Mouse (Mus musculus): Measurements from ENCODE around the gene Zdhhc18. TPM values are rescaled to one million over a fixed set of nuclear protein-coding genes. Genes with fewer than 3 reads are reported as not detected.

Gene Zdhhc18
- total RNA-seq, 1 experiment from 2014 or later: 10.0 TPM

DNA sequence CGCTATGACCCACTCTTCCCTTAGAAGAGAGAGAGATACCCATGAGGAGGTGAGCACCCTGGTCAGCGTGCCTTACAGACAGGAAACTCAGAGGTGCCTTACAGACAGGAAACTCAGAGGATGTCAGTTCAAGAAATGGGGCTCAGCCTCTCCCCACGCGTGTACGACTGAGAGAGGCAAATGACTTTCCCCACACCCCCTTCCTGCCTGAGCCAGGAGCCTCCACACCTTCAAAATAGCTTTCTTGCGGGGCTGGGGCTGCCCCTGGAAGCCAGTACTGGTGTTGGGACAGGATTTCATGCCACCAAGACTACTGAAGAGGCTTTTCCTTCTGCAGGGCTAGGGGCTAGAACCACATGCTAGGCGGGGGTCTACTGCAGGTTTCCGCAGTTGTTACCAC, 29.3 kb downstream of the Zdhhc18 start:
- no peak for ATAC-seq (replicated peaks in 1 of 2; ENCODE audit: insufficient read depth in 1 of 2, low FRiP score in 2 of 2, low TSS enrichment in 1 of 2, low read depth in 1 of 2, poor library complexity in 2 of 2, severe bottlenecking in 2 of 2)

DNA sequence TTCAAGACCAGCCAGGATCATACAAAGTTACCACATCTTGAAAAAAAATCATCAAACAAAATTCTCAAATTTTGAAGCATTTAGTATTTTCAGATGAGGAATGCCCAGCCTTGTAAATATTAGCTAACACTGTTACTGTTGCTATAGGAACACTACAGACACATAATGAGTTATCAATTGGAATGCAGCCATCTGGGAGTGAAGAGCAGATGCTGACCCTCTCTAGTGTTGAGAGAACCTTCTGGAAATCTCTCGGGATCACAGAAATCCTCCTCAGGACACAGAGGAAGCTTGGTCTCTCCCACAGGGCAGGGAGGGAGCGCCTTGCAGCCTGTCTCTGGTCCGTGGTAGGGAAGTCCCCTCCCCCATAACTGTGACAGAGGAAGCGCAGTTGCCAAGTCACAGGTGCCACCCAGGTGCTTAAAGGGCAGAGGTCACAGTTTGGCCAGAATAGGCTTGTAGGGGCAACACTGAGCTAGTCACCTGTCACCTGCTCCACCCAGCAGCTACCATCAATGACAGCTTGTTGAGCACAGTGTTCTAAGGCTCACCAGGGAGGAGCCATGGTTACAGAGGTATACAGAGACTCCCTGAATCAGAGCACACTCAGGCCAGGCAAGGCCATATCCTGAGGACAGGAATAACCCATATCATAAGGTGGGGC, 30.3 kb downstream of the Zdhhc18 start:
- no peak for ATAC-seq (replicated peaks in 1 of 2; ENCODE audit: insufficient read depth in 1 of 2, low FRiP score in 2 of 2, low TSS enrichment in 1 of 2, low read depth in 1 of 2, poor library complexity in 2 of 2, severe bottlenecking in 2 of 2)

DNA sequence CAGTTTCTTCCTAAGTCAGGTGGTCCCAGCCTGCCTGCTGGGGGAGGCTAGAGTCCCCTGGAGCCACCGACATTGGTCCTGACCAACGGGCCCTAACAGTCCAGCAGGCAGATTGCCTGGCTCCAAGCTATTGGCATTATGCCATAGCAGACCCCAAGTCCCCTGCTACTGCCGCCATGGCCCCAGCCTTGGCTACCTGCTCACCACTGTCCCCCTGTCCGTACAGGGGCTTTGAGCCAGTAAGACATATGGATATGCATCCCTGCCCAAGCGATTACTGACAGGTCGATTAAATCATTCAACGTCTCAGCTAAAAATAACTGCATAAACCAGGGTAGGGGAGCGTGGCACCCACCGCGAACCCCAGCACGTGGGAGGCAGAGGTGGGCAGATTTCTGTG, 32.0 kb downstream of the Zdhhc18 start:
- no peak for ATAC-seq (replicated peaks in 1 of 2; ENCODE audit: insufficient read depth in 1 of 2, low FRiP score in 2 of 2, low TSS enrichment in 1 of 2, low read depth in 1 of 2, poor library complexity in 2 of 2, severe bottlenecking in 2 of 2)

DNA sequence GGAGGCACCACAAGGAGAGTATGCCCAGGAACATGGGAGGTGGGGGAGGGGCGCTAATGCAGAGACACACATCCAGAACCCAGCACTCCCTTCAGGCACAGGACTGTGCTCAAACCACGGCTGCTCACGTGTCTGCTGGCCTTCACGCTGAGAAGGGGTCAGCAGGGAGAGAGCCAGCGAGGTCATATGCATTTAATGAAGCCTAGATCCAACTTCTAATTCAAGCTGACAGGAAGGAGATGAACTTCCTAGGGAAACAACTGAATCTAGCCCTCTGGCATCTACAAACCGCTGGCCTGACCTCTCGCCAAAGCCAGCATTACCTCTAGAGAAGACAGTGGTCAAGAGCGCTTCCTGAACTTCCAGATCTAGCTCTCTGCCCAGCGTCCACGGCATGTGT, 34.5 kb downstream of the Zdhhc18 start:
- no peak for ATAC-seq (replicated peaks in 1 of 2; ENCODE audit: insufficient read depth in 1 of 2, low FRiP score in 2 of 2, low TSS enrichment in 1 of 2, low read depth in 1 of 2, poor library complexity in 2 of 2, severe bottlenecking in 2 of 2)

DNA sequence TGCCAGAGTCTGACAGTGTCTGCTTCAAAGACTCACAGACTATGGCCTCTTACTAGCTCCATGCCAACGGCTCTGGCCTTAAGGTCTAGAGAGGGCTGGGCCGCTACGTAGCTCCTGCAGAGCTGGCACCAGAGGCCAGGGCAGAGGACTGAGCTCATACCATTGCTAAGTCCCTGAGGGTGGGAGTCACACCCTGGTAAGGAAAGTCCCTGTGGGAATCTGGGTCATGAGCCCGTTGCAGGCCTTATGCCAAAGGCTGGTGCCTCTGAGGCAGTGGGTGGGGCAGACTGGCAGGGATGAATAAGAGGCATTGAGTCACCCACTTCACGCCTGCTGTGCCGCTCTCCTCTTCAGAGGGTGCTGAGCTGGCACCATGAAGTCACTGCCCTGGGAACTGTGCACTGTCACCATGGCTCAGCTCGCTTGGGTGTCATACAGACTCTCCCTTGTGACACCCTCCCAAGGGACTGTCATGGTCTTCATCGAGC, 35.6 kb downstream of the Zdhhc18 start:
- no peak for ATAC-seq (replicated peaks in 1 of 2; ENCODE audit: insufficient read depth in 1 of 2, low FRiP score in 2 of 2, low TSS enrichment in 1 of 2, low read depth in 1 of 2, poor library complexity in 2 of 2, severe bottlenecking in 2 of 2)

DNA sequence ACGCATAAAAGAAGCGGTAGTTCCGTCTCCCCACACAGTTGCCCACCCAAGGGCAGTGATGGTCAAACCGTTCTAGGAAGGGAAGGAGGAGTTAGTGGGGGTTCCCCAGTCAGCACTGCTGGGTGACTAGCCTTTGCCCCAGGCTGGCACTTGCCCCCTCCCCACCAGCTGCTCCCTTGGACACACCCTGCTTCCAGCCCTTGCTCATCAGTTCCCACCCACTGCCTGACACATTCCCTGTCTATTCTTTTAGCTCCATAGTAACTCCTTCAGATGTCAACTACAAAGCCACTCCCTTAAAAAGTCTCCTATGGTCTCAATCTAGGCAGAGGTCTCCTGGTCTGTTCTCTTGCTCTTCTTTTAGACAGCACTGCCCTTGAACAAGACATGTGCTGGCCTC, 36.1 kb downstream of the Zdhhc18 start:
- ATAC-seq (replicated peaks in 1 of 2; ENCODE audit: insufficient read depth in 1 of 2, low FRiP score in 2 of 2, low TSS enrichment in 1 of 2, low read depth in 1 of 2, poor library complexity in 2 of 2, severe bottlenecking in 2 of 2): no peak

DNA sequence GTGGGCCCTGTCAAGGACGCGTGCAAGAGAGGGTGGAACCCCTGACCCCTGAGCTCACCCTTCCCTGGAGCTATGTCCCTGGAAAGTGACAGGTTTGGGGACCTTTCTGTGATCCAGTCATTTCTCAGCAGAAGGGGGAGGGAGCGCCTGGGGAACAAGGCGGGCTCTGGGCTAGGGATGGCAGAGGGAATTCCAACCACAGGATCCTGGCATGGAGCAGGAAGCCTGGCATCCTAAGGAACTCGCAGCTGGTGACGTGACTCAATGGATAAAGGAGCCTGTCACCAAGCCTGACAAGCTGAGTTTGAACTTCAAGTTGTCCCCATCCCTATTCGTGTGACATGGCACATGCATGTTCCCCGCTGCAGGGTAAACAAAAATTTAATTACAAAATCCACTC, 36.9 kb downstream of the Zdhhc18 start:
- no peak for ATAC-seq (replicated peaks in 1 of 2; ENCODE audit: insufficient read depth in 1 of 2, low FRiP score in 2 of 2, low TSS enrichment in 1 of 2, low read depth in 1 of 2, poor library complexity in 2 of 2, severe bottlenecking in 2 of 2)

DNA sequence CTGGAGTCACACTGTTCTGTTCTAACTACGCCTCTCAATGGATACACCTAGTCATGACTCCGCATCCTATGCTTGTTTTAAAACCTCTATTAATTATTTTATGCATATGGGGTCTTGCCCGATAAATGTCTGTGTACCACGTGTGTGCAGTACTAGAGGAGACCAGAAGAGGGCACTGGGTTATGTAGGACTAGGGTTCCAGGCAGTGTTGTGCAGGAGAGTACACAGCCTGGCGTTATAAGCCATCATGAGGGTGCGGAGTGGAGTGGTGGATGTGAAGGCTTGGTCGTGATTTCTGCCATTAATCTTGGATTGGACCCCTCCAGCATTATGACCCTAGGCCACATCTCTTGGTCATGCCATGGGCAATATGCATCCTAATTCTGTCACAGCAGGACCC, 37.5 kb downstream of the Zdhhc18 start:
- ATAC-seq (replicated peaks in 1 of 2; ENCODE audit: insufficient read depth in 1 of 2, low FRiP score in 2 of 2, low TSS enrichment in 1 of 2, low read depth in 1 of 2, poor library complexity in 2 of 2, severe bottlenecking in 2 of 2): no peak

DNA sequence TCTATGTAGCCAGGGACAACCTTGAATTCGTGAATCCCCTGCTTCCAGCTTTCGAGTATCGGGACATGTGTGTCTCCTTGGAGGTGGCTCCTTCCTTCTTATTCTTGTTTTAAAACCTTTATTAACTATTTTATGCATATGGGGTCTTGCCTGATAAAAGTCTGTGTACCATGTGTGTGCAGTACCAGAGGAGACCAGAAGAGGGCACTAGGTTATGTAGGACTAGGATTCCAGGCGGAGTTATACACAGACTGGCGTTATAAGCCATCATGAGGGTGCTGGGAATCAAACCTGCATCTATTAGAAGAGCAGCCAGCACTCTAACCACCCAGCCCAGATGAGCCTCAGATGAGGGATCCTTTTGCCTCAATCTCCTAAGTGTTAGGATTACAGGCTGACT, 38.1 kb downstream of the Zdhhc18 start:
- no peak for ATAC-seq (replicated peaks in 1 of 2; ENCODE audit: insufficient read depth in 1 of 2, low FRiP score in 2 of 2, low TSS enrichment in 1 of 2, low read depth in 1 of 2, poor library complexity in 2 of 2, severe bottlenecking in 2 of 2)

DNA sequence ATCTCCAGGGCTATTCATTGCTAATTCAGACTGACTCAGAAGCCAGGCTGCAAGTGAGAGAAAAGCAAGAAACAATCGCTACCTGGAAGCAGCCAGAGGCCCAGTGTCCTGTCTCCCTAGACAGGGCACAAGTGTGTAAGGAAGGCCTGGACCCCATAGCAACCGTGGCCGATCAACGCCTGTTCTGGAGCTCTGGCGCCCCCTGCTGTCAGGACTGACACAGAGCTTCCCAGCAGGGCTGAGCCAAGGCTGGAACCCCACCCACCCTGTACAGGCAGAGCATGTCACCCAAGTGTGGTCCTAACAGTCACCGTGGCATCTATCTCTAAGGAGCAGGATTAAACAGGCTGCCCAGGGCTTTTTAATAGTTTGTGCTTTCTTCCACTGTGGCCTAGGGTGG, 40.2 kb downstream of the Zdhhc18 start:
- peak; percentile 76 to 81 for ATAC-seq (replicated peaks in 1 of 2; ENCODE audit: insufficient read depth in 1 of 2, low FRiP score in 2 of 2, low TSS enrichment in 1 of 2, low read depth in 1 of 2, poor library complexity in 2 of 2, severe bottlenecking in 2 of 2)

DNA sequence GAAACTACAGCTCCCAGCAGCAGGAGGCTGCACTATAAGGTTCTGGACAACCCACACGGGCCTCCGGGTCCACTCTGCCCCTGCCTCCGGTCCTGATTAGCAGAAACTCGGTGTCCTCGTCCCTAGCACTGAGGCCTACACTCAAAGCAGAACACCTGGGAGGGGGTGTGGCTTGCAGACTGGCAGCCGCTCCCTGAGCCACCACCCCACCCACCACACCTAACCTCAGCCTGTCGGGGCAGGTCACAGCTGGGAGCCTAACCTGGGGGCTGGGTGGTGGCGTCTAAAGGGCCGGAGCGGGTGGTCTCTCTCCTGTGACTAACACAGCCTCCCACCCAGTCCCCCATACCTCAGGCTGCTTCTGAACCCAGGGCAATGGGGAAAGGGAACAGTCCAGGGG, 42.7 kb downstream of the Zdhhc18 start:
- no peak for ATAC-seq (replicated peaks in 1 of 2; ENCODE audit: insufficient read depth in 1 of 2, low FRiP score in 2 of 2, low TSS enrichment in 1 of 2, low read depth in 1 of 2, poor library complexity in 2 of 2, severe bottlenecking in 2 of 2)

DNA sequence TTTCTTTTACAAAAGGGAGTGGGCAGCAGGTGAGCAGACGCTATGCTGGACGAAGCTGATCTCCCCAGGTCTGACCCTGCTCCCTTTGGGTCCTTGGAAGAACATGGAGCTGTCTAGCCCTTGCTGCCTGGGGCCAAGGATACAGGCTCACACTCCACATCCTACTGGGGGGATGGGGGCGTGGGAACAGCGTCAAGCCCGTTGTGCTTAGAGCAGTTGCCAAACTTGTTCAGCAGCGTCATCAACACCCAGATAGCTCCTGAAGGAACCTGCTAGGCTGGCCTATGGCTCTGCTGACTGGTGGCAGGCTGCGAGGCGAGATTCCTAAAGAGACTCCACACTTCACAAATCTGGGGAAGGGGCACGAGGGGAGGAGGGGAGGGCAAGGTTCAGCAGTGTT, 44.6 kb downstream of the Zdhhc18 start:
- no peak for ATAC-seq (replicated peaks in 1 of 2; ENCODE audit: insufficient read depth in 1 of 2, low FRiP score in 2 of 2, low TSS enrichment in 1 of 2, low read depth in 1 of 2, poor library complexity in 2 of 2, severe bottlenecking in 2 of 2)

DNA sequence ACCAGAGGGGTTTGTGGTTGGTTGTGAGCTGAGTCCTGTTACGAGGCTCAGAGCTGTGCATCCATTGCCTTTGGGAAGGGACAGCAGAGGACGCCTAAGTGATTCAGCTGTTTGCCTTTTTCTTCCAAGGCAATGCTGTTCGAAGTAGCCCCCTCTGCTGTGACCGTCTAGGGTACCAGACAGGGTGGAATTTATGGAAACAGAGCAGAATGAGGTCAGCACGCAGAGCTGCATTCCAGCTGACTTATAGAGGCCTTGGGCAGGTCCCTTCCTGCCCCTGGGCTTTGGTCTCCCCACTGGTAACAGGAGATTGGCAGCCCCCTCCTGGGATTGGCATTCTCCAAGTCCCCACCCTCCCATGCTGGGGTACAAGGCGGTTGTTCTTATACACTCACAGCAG, 45.1 kb downstream of the Zdhhc18 start:
- no peak for ATAC-seq (replicated peaks in 1 of 2; ENCODE audit: insufficient read depth in 1 of 2, low FRiP score in 2 of 2, low TSS enrichment in 1 of 2, low read depth in 1 of 2, poor library complexity in 2 of 2, severe bottlenecking in 2 of 2)

DNA sequence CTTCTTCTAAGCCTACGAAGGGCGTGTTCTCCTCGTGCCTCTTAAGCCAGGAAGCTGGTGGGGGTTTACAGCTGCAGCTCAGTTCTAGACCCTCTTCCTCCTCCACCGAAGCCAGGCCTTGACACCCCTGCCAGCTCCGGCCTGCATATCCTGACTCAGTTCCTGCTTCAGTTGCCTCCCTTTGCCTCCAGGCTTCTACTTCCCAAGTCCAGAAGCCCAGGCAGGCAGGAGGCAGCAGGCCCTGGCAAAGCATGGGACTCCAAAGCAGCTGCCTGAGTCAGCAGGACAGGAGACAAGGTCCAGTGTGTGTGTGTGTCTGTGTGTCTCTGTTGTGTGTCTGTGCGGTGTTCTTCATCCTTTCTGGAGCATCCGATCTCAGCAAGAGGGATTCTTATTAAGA, 45.8 kb downstream of the Zdhhc18 start:
- ATAC-seq (replicated peaks in 1 of 2; ENCODE audit: insufficient read depth in 1 of 2, low FRiP score in 2 of 2, low TSS enrichment in 1 of 2, low read depth in 1 of 2, poor library complexity in 2 of 2, severe bottlenecking in 2 of 2): no peak

DNA sequence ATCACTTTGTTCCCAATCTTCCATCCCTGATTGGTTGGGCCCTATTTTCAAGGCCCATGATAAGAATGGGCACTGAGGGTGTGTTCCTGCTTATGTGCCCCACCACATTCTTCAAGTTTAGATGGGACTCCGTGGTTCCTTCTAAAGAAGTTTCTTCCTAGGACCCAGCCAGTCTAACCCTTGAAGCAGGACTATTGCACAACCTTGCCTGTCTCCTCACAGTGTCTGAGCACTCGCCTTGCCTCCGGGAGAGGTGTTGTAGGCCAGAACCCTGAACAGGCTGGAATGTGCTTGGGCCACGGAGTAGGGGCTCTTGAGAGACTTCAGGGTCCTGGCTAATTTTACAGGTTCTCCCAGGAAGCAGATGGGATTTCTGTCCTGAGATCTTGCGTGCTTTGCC, 46.9 kb downstream of the Zdhhc18 start:
- no peak for ATAC-seq (replicated peaks in 1 of 2; ENCODE audit: insufficient read depth in 1 of 2, low FRiP score in 2 of 2, low TSS enrichment in 1 of 2, low read depth in 1 of 2, poor library complexity in 2 of 2, severe bottlenecking in 2 of 2)

DNA sequence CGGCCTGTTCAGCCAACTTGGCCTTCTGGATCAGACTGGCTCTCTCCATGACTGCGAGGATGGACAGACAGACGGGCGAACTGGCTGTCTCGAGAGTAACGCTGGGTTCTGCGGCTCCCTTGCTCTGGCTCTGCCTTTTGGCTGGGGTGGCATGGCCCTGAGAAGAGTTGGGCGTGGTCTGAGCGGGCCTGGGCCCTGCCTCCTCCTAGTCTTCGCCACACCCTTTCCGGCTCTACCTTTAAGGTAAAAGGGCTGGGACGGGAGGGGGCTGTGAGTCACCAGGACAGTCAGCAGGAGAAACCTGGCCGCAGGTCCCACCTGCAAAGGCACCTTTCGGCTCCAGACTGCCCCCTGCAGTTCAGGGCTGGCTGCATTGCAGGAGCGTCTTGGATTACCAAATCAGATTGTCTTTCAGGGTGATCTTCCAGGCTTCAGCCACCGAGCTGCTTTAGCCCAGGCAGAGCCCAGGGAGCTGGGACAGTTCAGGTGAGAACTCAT, 48.2 kb downstream of the Zdhhc18 start, which contains the start of gene Sfn:
Gene Sfn (minus strand): TSS at position 448 of the 498 bp plus-strand sequence.
- peak; percentile 22 to 33; a peak in 3 of 4 replicates for ATAC-seq (replicated peaks in 1 of 2; ENCODE audit: insufficient read depth in 1 of 2, low FRiP score in 2 of 2, low TSS enrichment in 1 of 2, low read depth in 1 of 2, poor library complexity in 2 of 2, severe bottlenecking in 2 of 2)

DNA sequence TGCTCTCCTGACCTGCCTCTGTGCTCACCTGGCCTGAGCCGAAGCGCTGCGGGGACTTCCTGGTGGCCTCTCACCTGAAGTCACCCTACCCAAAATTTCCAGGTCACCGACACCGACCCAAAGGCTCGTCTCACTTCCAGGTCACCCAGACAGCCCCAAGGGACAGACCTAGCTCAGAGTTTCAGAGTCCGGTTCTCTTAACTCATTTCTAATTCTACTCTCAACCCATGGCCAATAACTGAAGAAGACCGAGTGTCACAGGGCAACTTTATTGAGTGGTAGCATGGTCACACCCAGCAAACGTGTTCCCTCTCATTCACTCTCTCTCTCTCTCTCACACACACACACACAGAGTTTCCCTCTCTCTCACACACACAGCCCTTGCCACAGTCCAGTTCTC, 49.6 kb downstream of the Zdhhc18 start:
- no peak for ATAC-seq (replicated peaks in 1 of 2; ENCODE audit: insufficient read depth in 1 of 2, low FRiP score in 2 of 2, low TSS enrichment in 1 of 2, low read depth in 1 of 2, poor library complexity in 2 of 2, severe bottlenecking in 2 of 2)

DNA sequence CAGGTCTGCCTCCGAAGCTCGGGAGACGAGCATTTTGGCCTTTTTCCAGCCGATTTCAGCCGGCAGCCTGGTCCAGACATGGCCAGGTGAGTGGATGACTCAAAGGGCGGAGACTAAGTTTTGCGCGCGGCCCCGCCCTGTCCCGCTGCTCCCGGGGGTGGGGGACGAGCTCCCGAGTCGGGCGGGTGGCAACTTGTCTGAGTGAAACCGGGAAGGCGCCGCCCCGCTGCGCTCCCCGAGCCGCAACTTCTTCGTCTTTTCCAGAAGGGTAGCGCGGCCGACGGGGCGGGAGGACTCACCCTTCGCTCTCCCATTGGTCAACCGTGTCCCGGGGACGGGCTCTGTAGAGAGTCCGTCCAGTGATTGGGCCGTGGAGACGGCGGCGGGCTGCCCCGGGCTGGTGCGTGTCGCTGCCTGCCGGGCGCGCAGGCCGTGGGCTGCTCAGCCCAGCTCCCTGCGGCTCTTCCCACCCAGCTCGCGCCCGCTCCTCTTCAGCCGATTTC, 50.3 kb downstream of the Zdhhc18 start:
- ATAC-seq (replicated peaks in 1 of 2; ENCODE audit: insufficient read depth in 1 of 2, low FRiP score in 2 of 2, low TSS enrichment in 1 of 2, low read depth in 1 of 2, poor library complexity in 2 of 2, severe bottlenecking in 2 of 2): peak; percentile 89 to 93

DNA sequence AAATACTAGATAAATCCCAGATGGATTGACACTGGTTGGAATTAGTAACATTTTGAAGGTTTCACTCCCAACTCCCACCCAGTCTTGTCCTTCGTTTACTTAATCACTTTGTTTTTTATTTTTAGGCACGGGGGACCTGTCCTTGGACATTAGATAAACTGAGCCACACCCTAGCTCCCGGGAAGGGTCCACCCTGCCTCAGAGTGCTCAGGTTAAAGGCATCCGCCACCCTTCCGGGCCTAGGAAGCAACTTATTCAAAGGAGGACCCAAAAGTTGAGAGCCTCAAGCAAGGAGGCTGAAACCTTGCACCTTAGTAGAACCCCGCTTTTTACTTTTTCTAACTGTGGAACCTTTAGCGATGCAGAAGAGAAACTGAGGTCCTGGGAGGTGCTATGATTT, 50.8 kb downstream of the Zdhhc18 start:
- no peak for ATAC-seq (replicated peaks in 1 of 2; ENCODE audit: insufficient read depth in 1 of 2, low FRiP score in 2 of 2, low TSS enrichment in 1 of 2, low read depth in 1 of 2, poor library complexity in 2 of 2, severe bottlenecking in 2 of 2)

Measured in hematopoietic stem cell, adult 5-6 weeks (primary cell).